Mouse (Mus musculus) liver, embryonic 14.5 days (tissue): ENCODE results near the gene Cyp2w1. TPM values are rescaled to one million over a fixed set of nuclear protein-coding genes. Genes with fewer than 3 reads are reported as not detected.
"Not testable (repeated sequence)": the region's sequence is repeated elsewhere in the genome, so short reads cannot be mapped to it uniquely, and the experiment has no call there.

Source experiments
- ATAC-seq: fragments of 200-750 bp; cut with Nextera tagmentation; 2 replicates; pipeline ENCODE4 v1.8.0; 2017; ENCODE audit warnings: moderate number of reproducible peaks, mild to moderate bottlenecking, moderate library complexity; ENCODE audit not compliant: insufficient read depth
- DNase-seq, 3 experiments: peaks; one replicate each; pipeline ENCODE4 v3.0.0-alpha.2; 2012 to 2013; ENCODE audit warnings: low read depth in 3 of 3, low spot score in 3 of 3
- H3K27ac ChIP-seq: fragments of 300-500 bp; sonication (generic); 2 replicates; pipeline ENCODE4 v1.5.1; 2014; ENCODE audit warnings: moderate library complexity, mild to moderate bottlenecking, control low read depth, inconsistent platforms
- H3K27me3 ChIP-seq: fragments of 300-500 bp; sonication (generic); 2 replicates; pipeline ENCODE4 v1.6.1; 2014; ENCODE audit warnings: mild to moderate bottlenecking, low read length, moderate library complexity; ENCODE audit not compliant: control insufficient read depth, insufficient read depth
- H3K36me3 ChIP-seq: fragments of 300-500 bp; sonication (generic); replicated peaks from 2 replicates; pipeline ENCODE4 v1.6.1; 2014; ENCODE audit warnings: low read depth; ENCODE audit not compliant: control insufficient read depth, insufficient read depth
- H3K4me1 ChIP-seq, 2 experiments: fragments of 200-500 bp in 1 of 2; fragments of 300-500 bp in 1 of 2; sonication (generic) in 1 of 2; replicated peaks; 2 replicates each; pipeline ENCODE4 v1.6.1; 2012 to 2014; ENCODE audit warnings: antibody characterized with exemption in 1 of 2, inconsistent platforms in 1 of 2, low read length in 1 of 2; ENCODE audit not compliant: control insufficient read depth in 2 of 2, insufficient read depth in 2 of 2
- H3K4me2 ChIP-seq: fragments of 300-500 bp; sonication (generic); 2 replicates; pipeline ENCODE4 v1.6.1; 2014; ENCODE audit warnings: low read depth, mild to moderate bottlenecking, control low read depth, moderate library complexity
- H3K4me3 ChIP-seq, 2 experiments: fragments of 200-500 bp in 1 of 2; fragments of 300-500 bp in 1 of 2; sonication (generic) in 1 of 2; 2 replicates each; pipeline ENCODE4 v1.5.1; 2012 to 2014; ENCODE audit warnings: low read depth in 2 of 2, low read length in 2 of 2, mild to moderate bottlenecking in 2 of 2, control low read depth in 1 of 2, inconsistent platforms in 1 of 2, moderate library complexity in 1 of 2; ENCODE audit not compliant: insufficient read depth in 1 of 2
- H3K9ac ChIP-seq: fragments of 300-500 bp; sonication (generic); replicated peaks from 2 replicates; pipeline ENCODE4 v1.6.1; 2014; ENCODE audit warnings: mild to moderate bottlenecking, control low read depth, moderate library complexity
- H3K9me3 ChIP-seq: fragments of 300-500 bp; sonication (generic); 2 replicates; pipeline ENCODE4 v1.6.1; 2016; ENCODE audit warnings: low read length, mixed read lengths; ENCODE audit not compliant: control insufficient read depth
- CTCF ChIP-seq: IDR thresholded peaks from 2 replicates; pipeline ENCODE4 v1.5.1; 2016; ENCODE audit warnings: antibody characterized with exemption, low read depth, control low read depth
- EP300 ChIP-seq: IDR thresholded peaks from 2 replicates; pipeline ENCODE4 v1.6.1; 2016; ENCODE audit warnings: antibody characterized with exemption, low read depth
- WGBS: fragments of 180-500 bp; shearing (Covaris S2); extraction: QIAGEN DNeasy Blood & Tissue Kit; methylation state at CpG from one replicate; pipeline ENCODE4 v1.1.7; 2014; ENCODE audit not compliant: insufficient replicate concordance; 5-methylcytosine and 5-hydroxymethylcytosine counted together
- polyA plus RNA-seq, 2 experiments: library from polyadenylated mRNA; depleted of rRNA in 1 of 2; stranded (reverse) in 1 of 2; unstranded in 1 of 2; fragments of >200 nt; fragmentation: Nextera tagmentation in 1 of 2; extraction: Ambion mirVana in 1 of 2; gene quantifications; 2 replicates each; pipeline versions ENCODE4 v1.2.1 to v1.2.3; 2012 to 2014

The Cyp2w1 gene
- polyA plus RNA-seq, 2 experiments, result 0.03 TPM; not detected in 1

DNA sequence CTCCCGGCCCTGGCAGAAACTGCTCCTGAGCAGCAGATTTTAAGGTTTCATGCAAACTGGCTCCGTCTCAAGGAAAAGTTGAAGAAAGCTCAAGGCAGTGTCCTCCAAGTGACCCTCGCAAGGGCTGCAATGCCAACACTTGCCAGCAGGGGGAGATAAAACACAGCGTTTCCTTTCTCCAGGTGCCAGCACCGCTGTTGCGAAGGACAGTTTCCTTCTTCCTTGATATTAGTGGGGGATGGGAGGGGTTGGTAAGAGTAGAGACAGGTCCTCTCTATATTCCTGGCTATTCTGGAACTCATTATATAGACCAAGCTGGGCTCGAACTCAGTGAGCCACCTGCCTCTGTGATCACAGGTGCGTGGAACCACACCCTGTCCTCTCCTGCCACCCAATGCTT is 20.7 kb upstream of the Cyp2w1 start:
- peak in 2 of 3 experiments; percentile 45 to 53 for DNase-seq
- peaks cover 0 to 5% of the 10 kb centered on the region in 2 experiments; a peak in 2 of 4 replicates for H3K4me1 ChIP-seq
- no peak overlapping the region for H3K4me2 ChIP-seq
- WGBS, result 17% methylated on average over 8 of the region's 8 CpGs
- no peaks in the 10 kb centered on the region for H3K27me3 ChIP-seq
- H3K9me3 ChIP-seq, result no peaks in the 10 kb centered on the region
- H3K36me3 ChIP-seq, result no peaks in the 10 kb centered on the region
- TF ChIP-seq EP300 (no peak), CTCF (peak; percentile 99)
- no peak overlapping the region for H3K27ac ChIP-seq
- ATAC-seq, result 0 out of 2 replicates have a peak, but pooled peaks have one; percentile 9
- no peak overlapping the region for H3K9ac ChIP-seq
- no peak overlapping the region for H3K4me3 ChIP-seq

DNA sequence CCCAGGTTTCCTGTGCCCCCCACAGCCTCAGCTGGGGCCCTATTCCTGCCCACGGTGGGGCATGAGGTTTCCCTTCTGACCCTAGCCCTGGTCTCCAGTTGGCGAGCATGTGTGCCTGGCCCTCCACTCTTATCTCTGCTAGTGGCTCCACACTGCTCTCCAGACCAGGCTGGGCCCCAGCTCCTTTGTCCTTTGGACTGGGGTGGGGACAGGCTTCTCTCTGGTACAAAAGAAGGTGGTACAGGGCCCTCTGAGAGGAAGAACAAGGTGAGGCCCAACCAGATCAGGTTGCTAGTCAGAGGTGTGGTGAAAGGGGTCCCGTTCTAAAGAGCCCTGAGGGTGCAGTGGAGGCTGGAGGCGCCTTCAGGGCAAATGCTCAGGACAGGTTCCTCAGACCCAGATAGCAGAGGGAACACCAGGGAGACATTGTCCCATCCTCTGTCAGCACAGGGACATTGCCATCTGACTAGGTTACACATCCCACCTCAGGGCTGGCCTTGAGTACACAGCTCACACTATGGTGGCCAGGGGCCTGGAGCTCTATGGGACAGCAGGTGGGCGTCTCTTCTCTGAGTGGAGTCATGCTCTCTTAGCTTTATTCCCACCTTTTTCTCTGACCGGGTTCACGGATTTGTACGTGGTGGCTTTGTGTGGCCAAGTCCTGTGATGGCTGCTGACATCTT is 19.7 kb upstream of the Cyp2w1 start:
- ATAC-seq (no peak), DNase-seq (no peak)
- Histone ChIP-seq H3K27ac (no peak overlapping the region), H3K36me3 (peaks cover 3% of the 10 kb centered on the region; the same call in 1 of the 2 replicates), H3K4me3 (no peak overlapping the region), H3K27me3 (no peaks in the 10 kb centered on the region), H3K9me3 (no peaks in the 10 kb centered on the region), H3K4me1 (peaks cover 0 to 5% of the 10 kb centered on the region in 2 experiments; a peak in 2 of 4 replicates), H3K4me2 (no peak overlapping the region), H3K9ac (no peak overlapping the region)
- WGBS, result 61% methylated on average over 8 of the region's 8 CpGs
- TF ChIP-seq CTCF (no peak), EP300 (no peak)

DNA sequence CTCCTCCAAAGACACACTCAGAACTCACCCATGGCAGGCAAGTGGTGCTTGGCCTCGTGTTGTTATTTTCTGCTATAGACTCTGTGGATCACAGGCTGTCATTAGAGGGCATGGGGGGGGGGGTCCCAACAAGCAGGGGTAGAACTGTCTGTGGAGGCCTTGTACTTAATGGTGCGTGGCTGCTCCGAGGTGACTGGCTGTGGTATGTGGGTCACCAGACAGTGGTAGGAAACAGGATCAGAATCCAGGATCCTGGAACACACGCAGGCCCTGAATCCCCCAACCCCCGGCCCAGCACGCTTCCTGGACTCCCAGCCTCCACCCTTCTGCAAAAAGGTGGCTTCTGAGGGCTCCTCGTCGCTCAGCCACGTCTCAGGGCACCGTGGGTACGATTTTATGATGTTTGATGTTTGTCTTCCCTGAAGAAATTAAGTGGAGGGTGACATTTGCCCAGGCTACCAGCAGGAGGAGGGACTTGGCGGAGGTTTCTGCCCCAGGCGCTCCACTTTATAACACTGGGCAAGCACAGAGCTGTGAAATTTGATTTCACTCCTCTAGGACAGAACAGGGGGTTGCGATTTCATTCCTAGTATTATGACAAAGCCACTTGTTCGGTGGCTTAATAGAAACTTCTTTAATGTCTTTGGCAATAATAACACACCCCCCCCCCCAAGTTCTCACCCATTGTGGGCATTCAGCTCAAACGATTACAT is 19.0 kb upstream of the Cyp2w1 start:
- Histone ChIP-seq H3K4me3 (no peak overlapping the region), H3K4me2 (no peak overlapping the region), H3K9ac (no peak overlapping the region), H3K27ac (no peak overlapping the region), H3K4me1 (peaks cover 0 to 5% of the 10 kb centered on the region in 2 experiments; a peak in 2 of 4 replicates), H3K36me3 (peaks cover 10% of the 10 kb centered on the region; the same call in 1 of the 2 replicates), H3K27me3 (no peaks in the 10 kb centered on the region), H3K9me3 (no peaks in the 10 kb centered on the region)
- 75% methylated on average over 16 of the region's 16 CpGs for WGBS
- DNase-seq, result no peak
- TF ChIP-seq CTCF (no peak), EP300 (no peak)
- ATAC-seq, result no peak

DNA sequence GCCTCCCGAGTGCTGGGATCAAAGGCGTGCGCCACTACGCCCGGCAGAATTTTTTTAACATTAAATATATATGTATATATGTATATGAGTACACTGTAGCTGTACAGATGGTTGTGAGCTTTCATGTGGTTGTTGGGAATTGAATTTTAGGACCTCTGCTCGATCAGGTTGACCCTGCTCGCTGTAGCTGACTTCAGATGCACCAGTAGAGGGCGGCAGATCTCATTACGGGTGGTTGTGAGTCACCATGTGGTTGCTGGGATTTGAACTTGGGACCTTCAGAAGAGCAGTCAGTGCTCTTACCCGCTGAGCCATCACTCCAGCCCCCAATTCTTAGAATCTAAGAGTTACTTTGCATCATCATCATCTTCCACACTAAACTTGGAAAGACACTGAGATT is 18.0 kb upstream of the Cyp2w1 start:
- TF ChIP-seq CTCF, result peak; percentile 51
- not testable (repeated sequence) for H3K4me1 ChIP-seq, H3K27ac ChIP-seq, H3K9me3 ChIP-seq, H3K27me3 ChIP-seq, H3K4me3 ChIP-seq, ATAC-seq, DNase-seq, H3K9ac ChIP-seq, H3K4me2 ChIP-seq
- WGBS, result 78% methylated on average over 10 of the region's 10 CpGs
- H3K36me3 ChIP-seq, result peaks cover 10% of the 10 kb centered on the region; the same call in 1 of the 2 replicates

DNA sequence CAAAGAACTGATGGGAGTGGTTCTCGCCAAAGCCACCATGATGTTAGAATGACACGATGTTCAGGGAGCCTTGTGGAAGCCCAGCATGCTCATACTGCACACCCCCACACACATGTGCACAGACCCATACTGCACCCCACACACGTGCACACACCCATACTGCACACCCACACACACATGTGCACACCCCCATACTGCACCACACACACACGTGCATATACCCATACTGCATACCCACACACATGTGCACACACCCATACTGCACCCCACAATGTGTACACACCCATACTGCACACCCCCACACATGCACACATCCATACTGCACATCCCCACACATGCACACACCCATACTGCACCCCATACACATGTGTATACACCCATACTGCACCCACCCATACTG is 16.8 kb upstream of the Cyp2w1 start:
- peaks cover 0 to 5% of the 10 kb centered on the region in 2 experiments; a peak in 2 of 4 replicates for H3K4me1 ChIP-seq
- ATAC-seq (0 out of 2 replicates have a peak, but pooled peaks have one; percentile 17), DNase-seq (no peak)
- TF ChIP-seq CTCF (no peak), EP300 (no peak)
- H3K9ac ChIP-seq, result no peak overlapping the region
- H3K4me2 ChIP-seq, result no peak overlapping the region
- no peaks in the 10 kb centered on the region for H3K27me3 ChIP-seq
- H3K9me3 ChIP-seq, result no peaks in the 10 kb centered on the region
- H3K36me3 ChIP-seq, result peaks cover 16% of the 10 kb centered on the region; the same call in 1 of the 2 replicates
- 75% methylated on average over 4 of the region's 4 CpGs for WGBS
- no peak overlapping the region for H3K27ac ChIP-seq
- H3K4me3 ChIP-seq, result no peak overlapping the region
